Mouse (Mus musculus) bone marrow, adult 2 months (tissue): ENCODE results near the gene Hmgcll1.

Experiments
- CTCF ChIP-seq: fragments of 200-500 bp; IDR thresholded peaks from 2 replicates; pipeline ENCODE4 v1.5.1; 2011; ENCODE audit warnings: low read length, control low read depth; ENCODE audit not compliant: control insufficient read depth, insufficient read depth
- POLR2A ChIP-seq: fragments of 200-500 bp; IDR thresholded peaks from 2 replicates; pipeline ENCODE4 v1.6.1; 2011; ENCODE audit warnings: low read depth, mild to moderate bottlenecking, control low read depth, low read length, borderline replicate concordance; ENCODE audit not compliant: control insufficient read depth

- no peak for TF ChIP-seq CTCF
- no peak for TF ChIP-seq POLR2A
Measured at GRCm38 (mm10) chr9:76013789-76014188, 866 bp upstream of the Hmgcll1 start.
